ENCODE assay signal across 7 mouse cellular contexts in the genomic region with DNA sequence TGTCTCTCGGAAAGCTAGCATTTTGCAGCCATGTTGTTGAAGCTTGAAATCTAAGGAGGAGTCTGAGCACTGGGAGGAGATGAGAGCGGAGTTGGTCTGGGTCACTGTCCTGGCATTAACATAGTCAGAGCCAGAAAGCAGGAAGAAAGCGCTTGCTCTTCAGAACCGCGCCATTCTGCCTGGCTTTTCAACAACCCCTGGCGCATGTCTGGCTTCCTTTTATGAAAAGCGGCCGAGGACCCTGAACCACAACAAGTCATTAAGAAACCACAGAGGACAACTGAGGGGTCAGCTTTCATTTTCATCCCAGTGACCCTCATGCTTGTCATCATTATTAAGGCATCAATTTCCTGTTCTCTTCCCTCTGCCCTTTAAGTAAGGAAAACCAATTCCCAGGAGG.
A peak's percentile ranks its signal among the peaks of the same experiment; 100 is the strongest.
DNase-seq lines count a peak whose midpoint lies in the region; ATAC-seq and TF ChIP-seq lines count a peak whose summit lies in the region.

No protein-coding gene starts in this region.

- H3K9ac ChIP-seq in embryonic facial prominence, embryonic 12.5 days, result no peak overlapping the region
- H3K9ac ChIP-seq in kidney, embryonic 14.5 days (ENCODE audit: low read depth, low read length), result no peak overlapping the region; the same call in 1 of the 2 replicates
- no peak overlapping the region for H3K9ac ChIP-seq in midbrain, embryonic 13.5 days (replicated peaks)

- 0 out of 2 replicates have a peak, but pooled peaks cover 8% of the 10 kb centered on the region for H3K4me1 ChIP-seq in embryonic facial prominence, embryonic 12.5 days
- peaks cover 7% of the 10 kb centered on the region; the same call in 1 of the 2 replicates for H3K4me1 ChIP-seq in kidney, embryonic 14.5 days (ENCODE audit: control insufficient read depth, insufficient read depth, low read length)
- H3K4me1 ChIP-seq in midbrain, embryonic 13.5 days (replicated peaks), result peaks cover 12% of the 10 kb centered on the region

- DNase-seq in brain, embryonic 14.5 days (ENCODE audit: low read depth), result peak; percentile 44
- no peak for DNase-seq in cerebellum, adult 9-11 months
- no peak for DNase-seq in right cerebral cortex, postnatal 10 days (ENCODE audit: low spot score in 2 of 2)
- DNase-seq in thymus, postnatal 14 days, result no peak

- no peak for TF ChIP-seq POLR2A in brain, embryonic 14.5 days (IDR thresholded peaks at IDR 0.05; ENCODE audit: borderline replicate concordance, extremely low read depth, insufficient read depth, insufficient read length, poor library complexity, severe bottlenecking)

- H3K36me3 ChIP-seq in embryonic facial prominence, embryonic 12.5 days, result no peaks in the 10 kb centered on the region
- no peaks in the 10 kb centered on the region for H3K36me3 ChIP-seq in kidney, embryonic 14.5 days (ENCODE audit: control insufficient read depth, insufficient read depth, low read length)
- H3K36me3 ChIP-seq in midbrain, embryonic 13.5 days, result no peaks in the 10 kb centered on the region

- no peak for ATAC-seq in embryonic facial prominence, embryonic 12.5 days (ENCODE audit: insufficient number of reproducible peaks, insufficient read depth, low FRiP score, low TSS enrichment)
- no peak for ATAC-seq in kidney, embryonic 14.5 days (ENCODE audit: low FRiP score, low TSS enrichment)
- 0 out of 2 replicates have a peak, but pooled peaks have one; percentile 53 for ATAC-seq in midbrain, embryonic 13.5 days

- WGBS in embryonic facial prominence, embryonic 12.5 days, result 10% methylated on average over 8 of the region's 8 CpGs
- 15% methylated on average over 8 of the region's 8 CpGs for WGBS in kidney, embryonic 14.5 days
- 17% methylated on average over 8 of the region's 8 CpGs for WGBS in midbrain, embryonic 13.5 days

- no peak for TF ChIP-seq CTCF in brain, embryonic 14.5 days (IDR thresholded peaks at IDR 0.05; ENCODE audit: borderline replicate concordance, extremely low read depth, insufficient read depth, insufficient read length)

- H3K9me3 ChIP-seq in embryonic facial prominence, embryonic 12.5 days, result no peaks in the 10 kb centered on the region
- no peaks in the 10 kb centered on the region for H3K9me3 ChIP-seq in kidney, embryonic 14.5 days (ENCODE audit: control insufficient read depth, low read length)
- no peaks in the 10 kb centered on the region for H3K9me3 ChIP-seq in midbrain, embryonic 13.5 days

- no peaks in the 10 kb centered on the region for H3K27me3 ChIP-seq in embryonic facial prominence, embryonic 12.5 days
- H3K27me3 ChIP-seq in kidney, embryonic 14.5 days (ENCODE audit: control insufficient read depth, insufficient read depth, low read length), result no peaks in the 10 kb centered on the region
- no peaks in the 10 kb centered on the region for H3K27me3 ChIP-seq in midbrain, embryonic 13.5 days

- H3K4me3 ChIP-seq in embryonic facial prominence, embryonic 12.5 days, result no peak overlapping the region
- no peak overlapping the region for H3K4me3 ChIP-seq in kidney, embryonic 14.5 days (ENCODE audit: low read length)
- H3K4me3 ChIP-seq in midbrain, embryonic 13.5 days (replicated peaks), result no peak overlapping the region

- H3K4me2 ChIP-seq in embryonic facial prominence, embryonic 12.5 days (replicated peaks), result peak overlapping the region; percentile 35
- peak overlapping the region; percentile 15; the same call in 1 of the 2 replicates for H3K4me2 ChIP-seq in kidney, embryonic 14.5 days (replicated peaks; ENCODE audit: low read depth, low read length)
- H3K4me2 ChIP-seq in midbrain, embryonic 13.5 days (replicated peaks), result peak overlapping the region; percentile 23; the same call in 1 of the 2 replicates

- no peak overlapping the region for H3K27ac ChIP-seq in embryonic facial prominence, embryonic 12.5 days
- no peak overlapping the region for H3K27ac ChIP-seq in kidney, embryonic 14.5 days (ENCODE audit: low read depth, low read length)
- H3K27ac ChIP-seq in midbrain, embryonic 13.5 days, result no peak overlapping the region
